Mouse (Mus musculus) G1E-ER4 (cell line): ENCODE results near the gene Bzw1. TPM values are rescaled to one million over a fixed set of nuclear protein-coding genes. Genes with fewer than 3 reads are reported as not detected.

ENCODE experiments used
- GATA1 ChIP-seq: IDR thresholded peaks from one replicate; pipeline ENCODE4 v1.8.0; 2012; ENCODE audit warnings: low read length, inconsistent platforms
- polyA plus RNA-seq: library from polyadenylated mRNA; stranded (reverse); fragments of >175 nt; gene quantifications from 2 replicates; pipeline ENCODE4 v1.2.3, GENCODE M21; 2012

Gene Bzw1
- polyA plus RNA-seq, result 15.6 and 22.9 TPM in 2 replicates

GRCm38 (mm10) chr1:58392652-58393283, at the start of gene Bzw1:
TSS of gene Bzw1 (plus strand) at chr1:58392898.
- TF ChIP-seq GATA1, result no peak

GRCm38 (mm10) chr1:58343861-58344260, 48.8 kb upstream of the Bzw1 start:
- no peak for TF ChIP-seq GATA1

GRCm38 (mm10) chr1:58344570-58344969, 48.1 kb upstream of the Bzw1 start:
- no peak for TF ChIP-seq GATA1

GRCm38 (mm10) chr1:58346159-58346558, 46.5 kb upstream of the Bzw1 start:
- TF ChIP-seq GATA1, result no peak

- TF ChIP-seq GATA1, result no peak
Measured at GRCm38 (mm10) chr1:58348712-58349111, 44.0 kb upstream of the Bzw1 start.

- TF ChIP-seq GATA1, result no peak
Measured at GRCm38 (mm10) chr1:58353238-58353893, 39.3 kb upstream of the Bzw1 start.

- no peak for TF ChIP-seq GATA1
Measured at GRCm38 (mm10) chr1:58358958-58359901, 33.5 kb upstream of the Bzw1 start.

GRCm38 (mm10) chr1:58362296-58362695, 30.4 kb upstream of the Bzw1 start:
- TF ChIP-seq GATA1, result no peak

GRCm38 (mm10) chr1:58364551-58364950, 28.1 kb upstream of the Bzw1 start:
- no peak for TF ChIP-seq GATA1

- TF ChIP-seq GATA1, result no peak
Measured at GRCm38 (mm10) chr1:58365829-58366228, 26.9 kb upstream of the Bzw1 start.

- TF ChIP-seq GATA1, result no peak
Measured at GRCm38 (mm10) chr1:58366737-58367471, 25.8 kb upstream of the Bzw1 start.

GRCm38 (mm10) chr1:58369716-58370115, 23.0 kb upstream of the Bzw1 start:
- TF ChIP-seq GATA1, result no peak

GRCm38 (mm10) chr1:58375574-58376147, 17.0 kb upstream of the Bzw1 start:
- peak; percentile 88 for TF ChIP-seq GATA1

GRCm38 (mm10) chr1:58382586-58383281, 10.0 kb upstream of the Bzw1 start:
- no peak for TF ChIP-seq GATA1
